Mouse (Mus musculus) layer of hippocampus, adult 18-20 months (tissue): ENCODE data around the gene Cidec. TPM values are rescaled to one million over a fixed set of nuclear protein-coding genes. Genes with fewer than 3 reads are reported as not detected.

Experiments used
- microRNA-seq, 2 experiments: library from miRNA; unstranded; fragments of <30 nt; microRNA quantifications; one replicate each; pipeline ENCODE4 v1.2.0; 2021
- total RNA-seq, 2 experiments: library from RNA; stranded (reverse); gene quantifications; 2 replicates each; pipeline ENCODE4 v1.2.3; 2021

The Cidec gene
- total RNA-seq, 2 experiments from 2014 or later: not detected

Small RNA genes lying within 50 kb of the gene (microRNA-seq; reads per million reads assigned to microRNA genes)
- 0 to 0.74 reads per million in 2 experiments for gene Gm24387

Other genes starting within 250 kb of the Cidec start
- 10 to 100 TPM; 74.2 to 76.4 TPM for gene Lhfpl4, start 240.4 kb downstream of the Cidec start, total RNA-seq
- 10 to 100 TPM; 12.6 to 13.3 TPM for gene Mtmr14, start 197.9 kb downstream of the Cidec start, total RNA-seq
- 10 to 100 TPM; 15.9 to 18.5 TPM for gene Cpne9, start 153.5 kb downstream of the Cidec start, total RNA-seq
- gene Brpf1, start 128.6 kb downstream of the Cidec start, total RNA-seq: 10 to 100 TPM; 37.7 to 37.8 TPM
- 1 to 10 TPM; 6.8 to 7.9 TPM for gene Ogg1, start 108.8 kb downstream of the Cidec start, total RNA-seq
- gene Camk1, start 91.8 kb downstream of the Cidec start, total RNA-seq: 10 to 100 TPM; 51.8 to 53.2 TPM
- gene Tada3, start 57.9 kb downstream of the Cidec start, total RNA-seq: 10 to 100 TPM; 47.3 to 51.0 TPM
- 100 to 1,000 TPM; 302 to 314 TPM for gene Arpc4, start 57.6 kb downstream of the Cidec start, total RNA-seq
- 10 to 100 TPM; 14.8 to 17.6 TPM for gene Ttll3, start 46.5 kb downstream of the Cidec start, total RNA-seq
- 10 to 100 TPM; 28.6 to 30.3 TPM for gene Rpusd3, start 16.4 kb downstream of the Cidec start, total RNA-seq
- gene Jagn1, start 6.8 kb upstream of the Cidec start, total RNA-seq: 10 to 100 TPM; 40.7 to 47.7 TPM
- under 1 TPM in 1 of 2 experiments, not detected in 1; 0.18 TPM for gene Il17re, start 22.7 kb upstream of the Cidec start, total RNA-seq
- gene Il17rc, start 35.7 kb upstream of the Cidec start, total RNA-seq: 1 to 10 TPM; 4.1 to 4.2 TPM
- gene Creld1, start 47.5 kb upstream of the Cidec start, total RNA-seq: 100 to 1,000 TPM; 106 to 111 TPM
- gene Prrt3, start 66.2 kb upstream of the Cidec start, total RNA-seq: 10 to 100 TPM; 50.5 to 55.0 TPM
- gene Emc3, start 95.9 kb upstream of the Cidec start, total RNA-seq: 10 to 100 TPM; 77.4 to 78.1 TPM
- 1 to 10 TPM; 1.7 to 2.7 TPM for gene Fancd2, start 95.9 kb upstream of the Cidec start, total RNA-seq
- under 1 TPM; 0.27 to 0.41 TPM for gene Fancd2os, start 165.0 kb upstream of the Cidec start, total RNA-seq
- gene Brk1, start 169.0 kb upstream of the Cidec start, total RNA-seq: 100 to 1,000 TPM; 221 to 222 TPM
- gene Vhl, start 188.2 kb upstream of the Cidec start, total RNA-seq: 10 to 100 TPM; 44.3 to 48.5 TPM
- 10 to 100 TPM; 21.1 to 27.2 TPM for gene Irak2, start 202.7 kb upstream of the Cidec start, total RNA-seq